Mouse (Mus musculus): ENCODE data around the gene Smarcd3. TPM values are rescaled to one million over a fixed set of nuclear protein-coding genes. Genes with fewer than 3 reads are reported as not detected.
A peak's percentile ranks its signal among the peaks of the same experiment; 100 is the strongest.
"Not testable (repeated sequence)": the region's sequence is repeated elsewhere in the genome, so short reads cannot be mapped to it uniquely, and the experiment has no call there.

Gene Smarcd3
- total RNA-seq, 2 experiments from 2014 or later, result 56.5 to 59.8 TPM

GRCm38 (mm10) chr5:24575948-24576347, 48.3 kb downstream of the Smarcd3 start:
- no peak for DNase-seq

GRCm38 (mm10) chr5:24556709-24557108, 67.5 kb downstream of the Smarcd3 start, which contains the start of gene 4931409K22Rik:
4931409K22Rik (minus strand) TSS chr5:24556809.
- no peak for DNase-seq

- not testable (repeated sequence) for DNase-seq
Observed at GRCm38 (mm10) chr5:24555335-24555734, 68.9 kb downstream of the Smarcd3 start.

DNA sequence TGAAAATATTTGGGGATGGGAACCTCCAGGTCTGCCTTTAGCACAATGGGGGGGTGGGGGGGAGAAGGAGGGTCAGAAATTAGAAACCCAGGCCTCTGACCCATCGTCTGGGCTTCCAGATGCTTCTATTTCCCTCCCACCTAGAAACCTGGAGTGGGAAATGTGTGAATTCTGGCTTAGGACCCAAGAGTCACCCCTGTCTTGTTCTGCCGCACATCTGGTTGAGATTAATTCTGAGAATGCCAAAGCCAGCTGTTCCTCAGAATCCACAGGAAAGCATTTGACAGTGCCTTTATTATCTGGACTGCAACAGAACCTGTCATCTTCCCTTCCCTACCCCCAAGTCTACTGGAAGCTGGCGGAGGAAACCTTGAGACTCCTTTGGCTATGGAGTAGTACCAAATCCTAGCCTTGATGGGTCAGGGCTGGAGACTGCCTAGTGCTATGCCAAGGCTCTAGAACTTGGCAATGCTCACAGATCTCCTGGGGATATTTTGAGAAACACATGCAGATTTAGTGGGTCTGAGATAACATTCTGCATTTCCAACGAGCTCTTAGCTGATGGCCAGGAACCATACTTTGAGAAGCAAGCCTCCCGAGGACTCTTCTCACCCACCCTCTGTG, 70.5 kb downstream of the Smarcd3 start:
- no peak for DNase-seq

GRCm38 (mm10) chr5:24551317-24551688, 72.9 kb downstream of the Smarcd3 start:
- no peak for DNase-seq

GRCm38 (mm10) chr5:24550598-24551316, 73.5 kb downstream of the Smarcd3 start:
- DNase-seq, result peak in 1 of 2 experiments; percentile 30

GRCm38 (mm10) chr5:24542643-24543042, 81.6 kb downstream of the Smarcd3 start:
- peak in 1 of 2 experiments; percentile 34 for DNase-seq

GRCm38 (mm10) chr5:24541144-24541569, 83.1 kb downstream of the Smarcd3 start:
- peak; percentile 18 to 50 for DNase-seq

Small RNAs within 50 kb of the gene (microRNA-seq; reads per million reads assigned to microRNA genes)
- gene Mir671, result 202 to 234 reads per million in 2 experiments

Other genes starting within 250 kb of the Smarcd3 start
- 1 to 10 TPM in 1 of 2 experiments, under 1 TPM in 1; 0.75 to 1.4 TPM for gene Atg9b, start 232.3 kb downstream of the Smarcd3 start, total RNA-seq (2021)
- gene Abcb8, start 230.7 kb downstream of the Smarcd3 start, total RNA-seq (2021), result 10 to 100 TPM; 87.2 to 90.7 TPM
- not detected for gene Asic3, start 211.0 kb downstream of the Smarcd3 start, total RNA-seq (2021)
- gene Cdk5, start 200.9 kb downstream of the Smarcd3 start, total RNA-seq (2021), result 10 to 100 TPM; 19.3 to 23.0 TPM
- 10 to 100 TPM; 25.5 to 30.3 TPM for gene Slc4a2, start 200.6 kb downstream of the Smarcd3 start, total RNA-seq (2021)
- 100 to 1,000 TPM; 288 to 330 TPM for gene Fastk, start 179.1 kb downstream of the Smarcd3 start, total RNA-seq (2021)
- 10 to 100 TPM; 10.7 to 10.8 TPM for gene Tmub1, start 176.6 kb downstream of the Smarcd3 start, total RNA-seq (2021)
- 10 to 100 TPM; 89.1 to 98.9 TPM for gene Agap3, start 172.2 kb downstream of the Smarcd3 start, total RNA-seq (2021)
- gene Gbx1, start 97.2 kb downstream of the Smarcd3 start, total RNA-seq (2021), result not detected
- 10 to 100 TPM; 83.7 to 90.6 TPM for gene Asb10, start 83.4 kb downstream of the Smarcd3 start, total RNA-seq (2021)
- gene 4931409K22Rik, start 67.6 kb downstream of the Smarcd3 start, total RNA-seq (2021), result not detected
- 10 to 100 TPM; 53.5 to 54.9 TPM for gene Abcf2, start 46.9 kb downstream of the Smarcd3 start, total RNA-seq (2021)
- gene Chpf2, start 37.7 kb downstream of the Smarcd3 start, total RNA-seq (2021), result 1 to 10 TPM; 5.8 to 6.9 TPM
- gene Nub1, start 61.1 kb upstream of the Smarcd3 start, total RNA-seq (2021), result 10 to 100 TPM; 35.4 to 41.2 TPM
- gene Wdr86, start 106.3 kb upstream of the Smarcd3 start, total RNA-seq (2021), result under 1 TPM; 0.39 to 0.52 TPM
- not detected for gene Crygn, start 133.6 kb upstream of the Smarcd3 start, total RNA-seq (2021)
- gene Rheb, start 218.2 kb upstream of the Smarcd3 start, total RNA-seq (2021), result 10 to 100 TPM; 82.6 to 85.7 TPM